Mouse (Mus musculus) neutrophil, adult 83 days (primary cell): ENCODE measurements around the gene Cacnb4. TPM values are rescaled to one million over a fixed set of nuclear protein-coding genes. Genes with fewer than 3 reads are reported as not detected.

Experiments
- total RNA-seq, 2 experiments: library from RNA; stranded (reverse); gene quantifications; one replicate each; pipeline ENCODE4 v1.2.4; 2023

The Cacnb4 gene
- total RNA-seq = not detected

GRCm38 (mm10) chr2:52676023-52676912 is at the start of gene Cacnb4:
Gene Cacnb4, minus strand, starts transcription at chr2:52676831.

DNA sequence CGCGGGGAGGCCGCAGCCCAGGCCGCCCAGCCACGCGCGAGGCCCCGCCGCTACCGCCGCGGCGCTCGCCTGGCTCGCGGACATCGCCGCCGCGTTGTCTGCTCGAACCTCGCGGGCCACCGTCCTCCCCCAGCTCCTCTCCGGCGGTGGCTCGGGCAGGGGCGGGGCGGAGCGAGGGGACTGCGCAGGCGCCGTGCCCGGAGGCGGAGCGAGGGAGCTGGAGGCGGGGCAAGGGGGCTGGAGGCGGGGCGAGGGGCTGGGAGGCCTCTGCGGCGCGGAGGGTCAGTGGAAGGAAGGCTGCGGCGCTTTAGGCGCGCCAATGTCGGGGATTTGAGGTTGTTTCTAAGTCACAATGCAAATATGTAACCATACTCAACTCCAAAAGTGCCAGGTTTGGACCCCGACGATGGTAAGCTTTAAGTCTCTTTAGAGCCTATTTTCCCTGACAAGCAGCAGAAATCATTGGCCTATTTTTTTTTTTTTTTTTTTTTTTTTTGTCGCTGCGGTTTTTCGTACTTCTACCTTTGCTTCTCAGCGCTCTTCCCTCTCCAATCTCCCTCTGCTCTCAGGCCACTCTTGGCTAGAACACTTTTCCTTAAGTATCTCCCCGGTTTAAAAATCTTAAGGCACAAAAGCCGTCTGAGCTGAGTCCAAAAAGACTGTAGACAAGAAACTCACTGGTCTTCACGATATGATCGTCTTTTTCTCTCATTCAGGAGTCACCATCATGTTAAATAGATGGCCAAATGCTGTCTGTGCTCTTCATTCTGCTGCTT is 251.7 kb downstream of the Cacnb4 start, which contains the start of gene Arl5a:
TSS of gene Arl5a (minus strand) at position 155 of the 776 bp plus-strand sequence.

GRCm38 (mm10) chr2:52378448-52378804 is 298.2 kb downstream of the Cacnb4 start, which contains the start of gene Neb:
Gene Neb, minus strand, starts transcription at chr2:52378474.

Other genes starting within 250 kb of the Cacnb4 start
- 10 to 100 TPM; 24.3 to 26.3 TPM for gene Stam2, start 65.5 kb upstream of the Cacnb4 start, total RNA-seq
- 10 to 100 TPM; 29.8 to 33.9 TPM for gene Fmnl2, start 181.0 kb upstream of the Cacnb4 start, total RNA-seq